Mouse (Mus musculus) heart, postnatal 0 days (tissue): ENCODE measurements at regions not wholly inside any gene's neighbourhood (a gene's known extent, or its start where the extent isn't known, plus 50 kb on each side); places are given as distances from the start of the nearest gene placed in this dataset.

Experiments
- CTCF ChIP-seq: IDR thresholded peaks from 2 replicates; pipeline ENCODE4 v1.5.1; 2016; ENCODE audit warnings: antibody characterized with exemption, control low read depth, low read depth
- EP300 ChIP-seq: IDR thresholded peaks from 2 replicates; pipeline ENCODE4 v1.6.1; 2016; ENCODE audit warnings: antibody characterized with exemption, low read depth

GRCm38 (mm10) chr1:55836750-55837149 lies 431.0 kb downstream of the Plcl1 start:
- TF ChIP-seq CTCF (no peak), EP300 (no peak)
